Mouse (Mus musculus) ES-CJ7 (cell line): ENCODE data around the gene Scaf8.
A peak's percentile ranks its signal among the peaks of the same experiment; 100 is the strongest.
"Not testable (repeated sequence)": the region's sequence is repeated elsewhere in the genome, so short reads cannot be mapped to it uniquely, and the experiment has no call there.

Experiments
- DNase-seq: peaks from one replicate; pipeline ENCODE4 v3.0.0; 2011; ENCODE audit warnings: low read depth, low spot score

Scaf8 gene

GRCm38 (mm10) chr17:3114720-3115379 lies at the start of gene Scaf8:
TSS of gene Scaf8 (plus strand) at chr17:3114972.
- peak; percentile 75 for DNase-seq

GRCm38 (mm10) chr17:3075166-3075872 lies 39.5 kb upstream of the Scaf8 start:
- peak; percentile 40 for DNase-seq

GRCm38 (mm10) chr17:3075873-3076245 lies 38.9 kb upstream of the Scaf8 start:
- peak; percentile 48 for DNase-seq

GRCm38 (mm10) chr17:3077936-3078335 lies 36.8 kb upstream of the Scaf8 start:
- DNase-seq: not testable (repeated sequence)

GRCm38 (mm10) chr17:3080587-3081349 lies 34.0 kb upstream of the Scaf8 start:
- not testable (repeated sequence) for DNase-seq

GRCm38 (mm10) chr17:3081512-3082100 lies 33.2 kb upstream of the Scaf8 start:
- not testable (repeated sequence) for DNase-seq

- DNase-seq: peak; percentile 78
Measured at GRCm38 (mm10) chr17:3082125-3082755, 32.5 kb upstream of the Scaf8 start.

- peak; percentile 67 for DNase-seq
Measured at GRCm38 (mm10) chr17:3082756-3083749, 31.7 kb upstream of the Scaf8 start.

- DNase-seq: peak; percentile 94
Measured at GRCm38 (mm10) chr17:3083886-3084550, 30.8 kb upstream of the Scaf8 start.

GRCm38 (mm10) chr17:3084551-3084930 lies 30.2 kb upstream of the Scaf8 start:
- peak; percentile 62 for DNase-seq

- DNase-seq: peak; percentile 51
Measured at GRCm38 (mm10) chr17:3085152-3085551, 29.6 kb upstream of the Scaf8 start.

GRCm38 (mm10) chr17:3092682-3093081 lies 22.1 kb upstream of the Scaf8 start:
- DNase-seq: no peak

- DNase-seq: not testable (repeated sequence)
Measured at GRCm38 (mm10) chr17:3099273-3099672, 15.5 kb upstream of the Scaf8 start.

GRCm38 (mm10) chr17:3102336-3103165 lies 12.2 kb upstream of the Scaf8 start:
- peak; percentile 61 for DNase-seq

GRCm38 (mm10) chr17:3104154-3104931 lies 10.4 kb upstream of the Scaf8 start:
- DNase-seq: peak; percentile 32

GRCm38 (mm10) chr17:3105022-3105421 lies 9.8 kb upstream of the Scaf8 start:
- DNase-seq: no peak

GRCm38 (mm10) chr17:3113737-3114357 lies 925 bp upstream of the Scaf8 start:
- peak; percentile 36 for DNase-seq

GRCm38 (mm10) chr17:3114358-3114719 lies 433 bp upstream of the Scaf8 start:
- DNase-seq: peak; percentile 67
